Mouse (Mus musculus) stomach, embryonic 14.5 days (tissue): ENCODE results near the gene LTO1. TPM values are rescaled to one million over a fixed set of nuclear protein-coding genes. Genes with fewer than 3 reads are reported as not detected.
A peak's percentile ranks its signal among the peaks of the same experiment; 100 is the strongest.

Source experiments
- ATAC-seq: fragments of 200-750 bp; cut with Nextera tagmentation; 2 replicates; pipeline ENCODE4 v1.8.0; 2017; ENCODE audit warnings: low read depth, moderate TSS enrichment; ENCODE audit not compliant: insufficient number of reproducible peaks, insufficient read depth, low FRiP score
- H3K27ac ChIP-seq: fragments of 300-500 bp; sonication (generic); 2 replicates; pipeline ENCODE4 v1.5.1; 2014; ENCODE audit warnings: mild to moderate bottlenecking, low read length, moderate library complexity, mixed read lengths
- H3K27me3 ChIP-seq: fragments of 300-500 bp; sonication (generic); 2 replicates; pipeline ENCODE4 v1.6.1; 2014; ENCODE audit warnings: low read length, control low read depth, mixed read lengths; ENCODE audit not compliant: control insufficient read depth, insufficient read depth
- H3K36me3 ChIP-seq: fragments of 300-500 bp; sonication (generic); 2 replicates; pipeline ENCODE4 v1.6.1; 2014; ENCODE audit warnings: mild to moderate bottlenecking, control low read depth, low read length, moderate library complexity, mixed read lengths; ENCODE audit not compliant: control insufficient read depth, insufficient read depth
- H3K4me1 ChIP-seq: fragments of 300-500 bp; sonication (generic); 2 replicates; pipeline ENCODE4 v1.6.1; 2014; ENCODE audit warnings: low read length, control low read depth, mixed read lengths; ENCODE audit not compliant: control insufficient read depth, insufficient read depth
- H3K4me2 ChIP-seq: fragments of 300-500 bp; sonication (generic); replicated peaks from 2 replicates; pipeline ENCODE4 v1.6.1; 2014; ENCODE audit warnings: low read depth, low read length, control low read depth
- H3K4me3 ChIP-seq: fragments of 300-500 bp; sonication (generic); 2 replicates; pipeline ENCODE4 v1.5.1; 2014; ENCODE audit warnings: low read depth, low read length, control low read depth
- H3K9ac ChIP-seq: fragments of 300-500 bp; sonication (generic); replicated peaks from 2 replicates; pipeline ENCODE4 v1.6.1; 2014; ENCODE audit warnings: low read depth, mild to moderate bottlenecking, control low read depth, low read length, moderate library complexity, mixed read lengths
- H3K9me3 ChIP-seq: fragments of 300-500 bp; sonication (generic); 2 replicates; pipeline ENCODE4 v1.6.1; 2016; ENCODE audit warnings: low read depth, low read length, control low read depth; ENCODE audit not compliant: control insufficient read depth
- WGBS: fragments of 180-500 bp; shearing (Covaris S2); extraction: QIAGEN DNeasy Blood & Tissue Kit; methylation state at CpG from one replicate; pipeline ENCODE4 v1.1.7; 2014; 5-methylcytosine and 5-hydroxymethylcytosine counted together
- polyA plus RNA-seq: library from polyadenylated mRNA; unstranded; fragments of >200 nt; fragmentation: Nextera tagmentation; extraction: Ambion mirVana; gene quantifications from 2 replicates; pipeline ENCODE4 v1.2.1, GENCODE M21; 2014

Gene LTO1
- polyA plus RNA-seq, 1 experiment from 2014 or later, result 23.7 TPM

GRCm38 (mm10) chr7:144938661-144939343 lies 23.9 kb downstream of the LTO1 start:
- Histone ChIP-seq H3K27me3 (peaks cover 3% of the 10 kb centered on the region; the same call in 1 of the 2 replicates), H3K27ac (peak overlapping the region; percentile 45), H3K4me1 (peaks cover 22% of the 10 kb centered on the region), H3K4me3 (peak overlapping the region; percentile 49), H3K4me2 (peak overlapping the region; percentile 96), H3K36me3 (peaks cover 21% of the 10 kb centered on the region), H3K9me3 (no peaks in the 10 kb centered on the region), H3K9ac (peak overlapping the region; percentile 51)
- under 1% methylated on average over 32 of the region's 32 CpGs for WGBS
- no peak for ATAC-seq

- ATAC-seq, result peak; percentile 43; the same call in 1 of the 2 replicates
- Histone ChIP-seq H3K4me2 (peak within 1 kb of the TSS; percentile 96), H3K9ac (peak within 1 kb of the TSS; percentile 51), H3K27me3 (peaks cover 3% of the 10 kb centered on the region; the same call in 1 of the 2 replicates), H3K4me1 (peaks cover 22% of the 10 kb centered on the region), H3K36me3 (peaks cover 15% of the 10 kb centered on the region), H3K27ac (peak within 1 kb of the TSS; percentile 66), H3K4me3 (peak within 1 kb of the TSS; percentile 49), H3K9me3 (no peaks in the 10 kb centered on the region)
- under 1% methylated on average over 40 of the region's 45 CpGs for WGBS
Measured at GRCm38 (mm10) chr7:144939344-144940002, 24.6 kb downstream of the LTO1 start, which contains the start of gene Ccnd1. Gene Ccnd1 (minus strand): TSS chr7:144939925.

- H3K4me3 ChIP-seq, result peak overlapping the region; percentile 49
- WGBS, result under 1% methylated on average over 22 of the region's 22 CpGs
- no peak for ATAC-seq
- peak overlapping the region; percentile 66 for H3K27ac ChIP-seq
- peaks cover 22% of the 10 kb centered on the region for H3K4me1 ChIP-seq
- H3K36me3 ChIP-seq, result peaks cover 10% of the 10 kb centered on the region
- H3K9ac ChIP-seq, result peak overlapping the region; percentile 25; the same call in 1 of the 2 replicates
- H3K27me3 ChIP-seq, result peaks cover 3% of the 10 kb centered on the region; the same call in 1 of the 2 replicates
- H3K9me3 ChIP-seq, result no peaks in the 10 kb centered on the region
- H3K4me2 ChIP-seq, result peak overlapping the region; percentile 96
Measured at GRCm38 (mm10) chr7:144940003-144940571, 25.2 kb downstream of the LTO1 start.

GRCm38 (mm10) chr7:144940585-144940984 lies 25.7 kb downstream of the LTO1 start:
- WGBS, result 2% methylated on average over 11 of the region's 11 CpGs
- no peak overlapping the region; the same call in 1 of the 2 replicates for H3K9ac ChIP-seq
- H3K27ac ChIP-seq, result peak overlapping the region; percentile 89; the same call in 1 of the 2 replicates

GRCm38 (mm10) chr7:144941242-144941831 lies 26.4 kb downstream of the LTO1 start:
- peak overlapping the region; percentile 96 for H3K4me2 ChIP-seq
- peak; percentile 77 for ATAC-seq
- H3K27me3 ChIP-seq, result peaks cover 3% of the 10 kb centered on the region; the same call in 1 of the 2 replicates
- H3K4me1 ChIP-seq, result peaks cover 22% of the 10 kb centered on the region
- WGBS, result under 1% methylated on average over 39 of the region's 39 CpGs
- H3K9ac ChIP-seq, result peak overlapping the region; percentile 58
- peak overlapping the region; percentile 89 for H3K27ac ChIP-seq
- H3K9me3 ChIP-seq, result no peaks in the 10 kb centered on the region
- peaks cover 9% of the 10 kb centered on the region for H3K36me3 ChIP-seq
- peak overlapping the region; percentile 49 for H3K4me3 ChIP-seq

More at GRCm38 (mm10) chr7:144940585-144940984, 25.7 kb downstream of the LTO1 start:
- peak overlapping the region; percentile 96 for H3K4me2 ChIP-seq
- peaks cover 22% of the 10 kb centered on the region for H3K4me1 ChIP-seq
- no peaks in the 10 kb centered on the region for H3K9me3 ChIP-seq
- no peak for ATAC-seq
- peaks cover 3% of the 10 kb centered on the region; the same call in 1 of the 2 replicates for H3K27me3 ChIP-seq
- H3K36me3 ChIP-seq, result peaks cover 10% of the 10 kb centered on the region
- H3K4me3 ChIP-seq, result peak overlapping the region; percentile 49

- no peak for ATAC-seq
- Histone ChIP-seq H3K4me2 (peak overlapping the region; percentile 96), H3K27me3 (peaks cover 3% of the 10 kb centered on the region; the same call in 1 of the 2 replicates), H3K9me3 (no peaks in the 10 kb centered on the region), H3K27ac (peak overlapping the region; percentile 89), H3K4me3 (peak overlapping the region; percentile 49), H3K36me3 (no peaks in the 10 kb centered on the region), H3K9ac (no peak overlapping the region), H3K4me1 (peaks cover 18% of the 10 kb centered on the region)
- WGBS, result under 1% methylated on average over 35 of the region's 35 CpGs
Measured at GRCm38 (mm10) chr7:144942071-144942743, 27.3 kb downstream of the LTO1 start.

GRCm38 (mm10) chr7:144942744-144943135 lies 27.8 kb downstream of the LTO1 start:
- Histone ChIP-seq H3K27me3 (peaks cover 3% of the 10 kb centered on the region; the same call in 1 of the 2 replicates), H3K9ac (no peak overlapping the region; the same call in 1 of the 2 replicates), H3K4me1 (peaks cover 18% of the 10 kb centered on the region), H3K4me2 (peak overlapping the region; percentile 96), H3K4me3 (peak overlapping the region; percentile 49), H3K9me3 (no peaks in the 10 kb centered on the region), H3K27ac (no peak overlapping the region), H3K36me3 (no peaks in the 10 kb centered on the region)
- under 1% methylated on average over 20 of the region's 20 CpGs for WGBS
- ATAC-seq, result no peak
